Mouse (Mus musculus) liver, embryonic 14.5 days (tissue): ENCODE data around the gene Map4k3. TPM values are rescaled to one million over a fixed set of nuclear protein-coding genes. Genes with fewer than 3 reads are reported as not detected.

ENCODE experiments used
- ATAC-seq: fragments of 200-750 bp; cut with Nextera tagmentation; 2 replicates; pipeline ENCODE4 v1.8.0; 2017; ENCODE audit warnings: moderate number of reproducible peaks, mild to moderate bottlenecking, moderate library complexity; ENCODE audit not compliant: insufficient read depth
- DNase-seq, 3 experiments: peaks; one replicate each; pipeline ENCODE4 v3.0.0-alpha.2; 2012 to 2013; ENCODE audit warnings: low read depth in 3 of 3, low spot score in 3 of 3
- H3K27ac ChIP-seq: fragments of 300-500 bp; sonication (generic); 2 replicates; pipeline ENCODE4 v1.5.1; 2014; ENCODE audit warnings: moderate library complexity, mild to moderate bottlenecking, control low read depth, inconsistent platforms
- H3K27me3 ChIP-seq: fragments of 300-500 bp; sonication (generic); 2 replicates; pipeline ENCODE4 v1.6.1; 2014; ENCODE audit warnings: mild to moderate bottlenecking, low read length, moderate library complexity; ENCODE audit not compliant: control insufficient read depth, insufficient read depth
- H3K36me3 ChIP-seq: fragments of 300-500 bp; sonication (generic); replicated peaks from 2 replicates; pipeline ENCODE4 v1.6.1; 2014; ENCODE audit warnings: low read depth; ENCODE audit not compliant: control insufficient read depth, insufficient read depth
- H3K4me1 ChIP-seq, 2 experiments: fragments of 200-500 bp in 1 of 2; fragments of 300-500 bp in 1 of 2; sonication (generic) in 1 of 2; replicated peaks; 2 replicates each; pipeline ENCODE4 v1.6.1; 2012 to 2014; ENCODE audit warnings: antibody characterized with exemption in 1 of 2, inconsistent platforms in 1 of 2, low read length in 1 of 2; ENCODE audit not compliant: control insufficient read depth in 2 of 2, insufficient read depth in 2 of 2
- H3K4me2 ChIP-seq: fragments of 300-500 bp; sonication (generic); 2 replicates; pipeline ENCODE4 v1.6.1; 2014; ENCODE audit warnings: low read depth, mild to moderate bottlenecking, control low read depth, moderate library complexity
- H3K4me3 ChIP-seq, 2 experiments: fragments of 200-500 bp in 1 of 2; fragments of 300-500 bp in 1 of 2; sonication (generic) in 1 of 2; 2 replicates each; pipeline ENCODE4 v1.5.1; 2012 to 2014; ENCODE audit warnings: low read depth in 2 of 2, low read length in 2 of 2, mild to moderate bottlenecking in 2 of 2, control low read depth in 1 of 2, inconsistent platforms in 1 of 2, moderate library complexity in 1 of 2; ENCODE audit not compliant: insufficient read depth in 1 of 2
- H3K9ac ChIP-seq: fragments of 300-500 bp; sonication (generic); replicated peaks from 2 replicates; pipeline ENCODE4 v1.6.1; 2014; ENCODE audit warnings: mild to moderate bottlenecking, control low read depth, moderate library complexity
- H3K9me3 ChIP-seq: fragments of 300-500 bp; sonication (generic); 2 replicates; pipeline ENCODE4 v1.6.1; 2016; ENCODE audit warnings: low read length, mixed read lengths; ENCODE audit not compliant: control insufficient read depth
- CTCF ChIP-seq: IDR thresholded peaks from 2 replicates; pipeline ENCODE4 v1.5.1; 2016; ENCODE audit warnings: antibody characterized with exemption, low read depth, control low read depth
- EP300 ChIP-seq: IDR thresholded peaks from 2 replicates; pipeline ENCODE4 v1.6.1; 2016; ENCODE audit warnings: antibody characterized with exemption, low read depth
- WGBS: fragments of 180-500 bp; shearing (Covaris S2); extraction: QIAGEN DNeasy Blood & Tissue Kit; methylation state at CpG from one replicate; pipeline ENCODE4 v1.1.7; 2014; ENCODE audit not compliant: insufficient replicate concordance; 5-methylcytosine and 5-hydroxymethylcytosine counted together
- polyA plus RNA-seq, 2 experiments: library from polyadenylated mRNA; depleted of rRNA in 1 of 2; stranded (reverse) in 1 of 2; unstranded in 1 of 2; fragments of >200 nt; fragmentation: Nextera tagmentation in 1 of 2; extraction: Ambion mirVana in 1 of 2; gene quantifications; 2 replicates each; pipeline versions ENCODE4 v1.2.1 to v1.2.3; 2012 to 2014

Map4k3 gene
- polyA plus RNA-seq, 2 experiments = 4.0 to 4.3 TPM

DNA sequence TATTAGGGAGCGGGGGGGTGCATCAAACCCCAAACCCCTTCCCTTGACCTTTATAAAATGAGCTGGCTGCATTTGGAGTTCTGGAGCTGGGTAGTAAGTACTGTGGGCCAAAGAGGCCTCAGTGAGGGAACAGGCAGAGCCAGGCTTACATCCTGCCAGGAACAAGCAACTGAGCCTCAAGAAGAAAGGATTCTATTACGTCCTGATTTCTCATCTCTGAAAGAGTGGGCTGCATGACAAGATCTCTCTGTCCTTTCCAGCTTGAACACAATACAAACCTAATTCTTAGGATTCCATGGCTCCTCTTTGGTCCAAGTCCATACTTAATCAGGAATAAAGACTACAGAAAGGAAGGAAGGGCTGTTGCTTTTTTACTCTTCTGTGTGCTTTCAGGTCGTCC is 66.4 kb downstream of the Map4k3 start:
- 71% methylated on average over 3 of the region's 3 CpGs for WGBS
- DNase-seq (no peak), ATAC-seq (no peak)
- Histone ChIP-seq H3K4me2 (no peak overlapping the region), H3K27ac (no peak overlapping the region), H3K36me3 (no peaks in the 10 kb centered on the region), H3K4me1 (no peaks in the 10 kb centered on the region), H3K9me3 (no peaks in the 10 kb centered on the region), H3K9ac (no peak overlapping the region), H3K27me3 (no peaks in the 10 kb centered on the region), H3K4me3 (no peak overlapping the region)
- TF ChIP-seq CTCF (no peak), EP300 (no peak)

DNA sequence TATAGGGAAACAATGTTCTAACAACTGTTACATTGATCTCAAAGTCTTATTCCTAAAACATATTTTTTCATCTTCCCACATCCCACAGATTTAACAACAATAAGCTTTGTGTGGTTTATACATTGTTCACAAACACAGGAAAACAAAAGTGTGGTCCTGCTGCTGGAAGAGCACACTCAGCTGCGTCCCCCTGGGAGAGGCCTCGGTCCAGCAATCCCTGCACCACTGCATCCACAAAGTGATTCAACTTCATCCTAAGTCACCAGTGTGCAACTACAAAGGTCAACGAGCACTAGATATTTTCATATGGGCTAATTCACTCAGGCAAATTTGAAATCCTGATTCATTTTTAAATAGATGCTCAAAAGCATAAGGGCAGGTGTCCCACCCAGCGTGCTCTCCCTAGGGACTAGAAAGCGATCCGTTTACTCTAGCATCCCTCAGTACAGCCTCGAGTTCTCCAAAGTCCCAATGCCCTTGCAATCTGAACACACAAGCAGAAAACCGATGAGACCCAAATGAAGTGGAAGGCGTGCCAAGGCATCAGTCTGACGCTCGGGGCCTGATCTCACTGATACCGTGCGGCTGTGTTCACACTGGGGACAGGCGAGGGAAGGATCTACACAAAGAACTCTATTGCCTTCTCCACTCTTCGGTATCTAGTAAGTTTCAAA is 67.4 kb downstream of the Map4k3 start:
- Histone ChIP-seq H3K4me2 (no peak overlapping the region), H3K27me3 (no peaks in the 10 kb centered on the region), H3K36me3 (no peaks in the 10 kb centered on the region), H3K9ac (no peak overlapping the region), H3K9me3 (no peaks in the 10 kb centered on the region), H3K4me3 (no peak overlapping the region), H3K4me1 (no peaks in the 10 kb centered on the region), H3K27ac (no peak overlapping the region)
- WGBS = 71% methylated on average over 15 of the region's 15 CpGs
- ATAC-seq (no peak), DNase-seq (no peak)
- TF ChIP-seq EP300 = no peak
- no peak for TF ChIP-seq CTCF

- Histone ChIP-seq H3K4me3 (no peak overlapping the region), H3K27ac (no peak overlapping the region), H3K36me3 (no peaks in the 10 kb centered on the region), H3K4me1 (no peaks in the 10 kb centered on the region), H3K4me2 (no peak overlapping the region), H3K27me3 (no peaks in the 10 kb centered on the region), H3K9ac (no peak overlapping the region), H3K9me3 (no peaks in the 10 kb centered on the region)
- DNase-seq (no peak), ATAC-seq (no peak)
- WGBS = 61% methylated on average over 2 of the region's 2 CpGs
- TF ChIP-seq EP300 (no peak), CTCF (no peak)
These were observed 68.1 kb downstream of the Map4k3 start for GRCm38 (mm10) chr17:80660234-80660633.

DNA sequence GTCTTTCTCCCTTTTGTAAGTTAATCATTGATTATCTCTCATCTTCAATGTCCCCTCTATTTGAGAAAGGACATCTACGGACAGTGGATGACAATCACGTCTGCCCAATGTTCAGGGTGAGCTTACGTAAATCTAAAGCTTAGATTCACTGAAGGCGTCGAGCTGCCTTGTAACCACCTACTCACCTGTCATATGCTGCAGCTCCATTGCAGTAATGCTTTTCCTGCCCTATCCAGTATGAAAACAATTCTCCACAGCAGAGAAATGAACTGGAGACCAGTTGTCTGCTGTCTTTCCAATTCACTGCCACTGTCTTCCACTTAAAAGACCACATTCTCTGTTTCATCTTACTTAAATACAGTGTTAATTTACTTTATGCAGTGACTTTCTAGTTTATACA is 68.5 kb downstream of the Map4k3 start:
- TF ChIP-seq CTCF (no peak), EP300 (no peak)
- Histone ChIP-seq H3K4me3 (no peak overlapping the region), H3K9me3 (no peaks in the 10 kb centered on the region), H3K4me1 (no peaks in the 10 kb centered on the region), H3K4me2 (no peak overlapping the region), H3K27ac (no peak overlapping the region), H3K36me3 (no peaks in the 10 kb centered on the region), H3K9ac (no peak overlapping the region), H3K27me3 (no peaks in the 10 kb centered on the region)
- ATAC-seq (no peak), DNase-seq (no peak)
- 69% methylated on average over 5 of the region's 5 CpGs for WGBS

- H3K9ac ChIP-seq = no peak overlapping the region
- no peak for ATAC-seq
- TF ChIP-seq CTCF = no peak
- no peak for TF ChIP-seq EP300
- H3K4me2 ChIP-seq = no peak overlapping the region
- 61% methylated on average over 3 of the region's 3 CpGs for WGBS
- no peak for DNase-seq
- H3K27ac ChIP-seq = no peak overlapping the region
- H3K36me3 ChIP-seq = no peaks in the 10 kb centered on the region
- no peaks in the 10 kb centered on the region for H3K9me3 ChIP-seq
- H3K4me3 ChIP-seq = no peak overlapping the region
- H3K27me3 ChIP-seq = no peaks in the 10 kb centered on the region
- no peaks in the 10 kb centered on the region for H3K4me1 ChIP-seq
These were observed 74.0 kb downstream of the Map4k3 start for GRCm38 (mm10) chr17:80654323-80654722.
